Mouse (Mus musculus) midbrain, embryonic 13.5 days (tissue): ENCODE results near the gene Tyrp1. TPM values are rescaled to one million over a fixed set of nuclear protein-coding genes. Genes with fewer than 3 reads are reported as not detected.

ENCODE experiments used
- ATAC-seq: fragments of 200-750 bp; cut with Nextera tagmentation; 2 replicates; pipeline ENCODE4 v1.8.0; 2017; ENCODE audit warnings: mild to moderate bottlenecking, moderate TSS enrichment, moderate library complexity
- H3K27ac ChIP-seq: fragments of 300-500 bp; sonication (generic); 2 replicates; pipeline ENCODE4 v1.5.1; 2015; ENCODE audit warnings: inconsistent platforms, mild to moderate bottlenecking, moderate library complexity
- H3K27me3 ChIP-seq: fragments of 300-500 bp; sonication (generic); 2 replicates; pipeline ENCODE4 v1.6.1; 2015; ENCODE audit warnings: mild to moderate bottlenecking, inconsistent platforms
- H3K36me3 ChIP-seq: fragments of 300-500 bp; sonication (generic); 2 replicates; pipeline ENCODE4 v1.6.1; 2015; ENCODE audit warnings: mild to moderate bottlenecking, inconsistent platforms
- H3K4me1 ChIP-seq: fragments of 300-500 bp; sonication (generic); replicated peaks from 2 replicates; pipeline ENCODE4 v1.6.1; 2015; ENCODE audit warnings: inconsistent platforms
- H3K4me2 ChIP-seq: fragments of 300-500 bp; sonication (generic); replicated peaks from 2 replicates; pipeline ENCODE4 v1.6.1; 2015; ENCODE audit warnings: moderate library complexity, mild to moderate bottlenecking, inconsistent platforms
- H3K4me3 ChIP-seq: fragments of 300-500 bp; sonication (generic); replicated peaks from 2 replicates; pipeline ENCODE4 v1.5.1; 2015; ENCODE audit warnings: mild to moderate bottlenecking, inconsistent platforms
- H3K9ac ChIP-seq: fragments of 300-500 bp; sonication (generic); replicated peaks from 2 replicates; pipeline ENCODE4 v1.6.1; 2015; ENCODE audit warnings: mild to moderate bottlenecking, inconsistent platforms
- H3K9me3 ChIP-seq: fragments of 300-500 bp; sonication (generic); 2 replicates; pipeline ENCODE4 v1.6.1; 2016; ENCODE audit warnings: mild to moderate bottlenecking, inconsistent platforms
- WGBS: fragments of 180-500 bp; shearing (Covaris S2); methylation state at CpG from one replicate; pipeline ENCODE4 v1.1.7; 2015; 5-methylcytosine and 5-hydroxymethylcytosine counted together
- polyA plus RNA-seq: library from polyadenylated mRNA; unstranded; fragments of >200 nt; fragmentation: Nextera tagmentation; extraction: Ambion mirVana; gene quantifications from 2 replicates; pipeline ENCODE4 v1.2.1, GENCODE M21; 2015

The Tyrp1 gene
- polyA plus RNA-seq: 0.20 and 0.28 TPM in 2 replicates

GRCm38 (mm10) chr4:80834050-80834449, at the start of gene Tyrp1:
Gene Tyrp1, plus strand, starts transcription at chr4:80834123.
- Histone ChIP-seq H3K4me2 (no peak within 1 kb of the TSS), H3K9me3 (no peaks in the 10 kb centered on the region), H3K36me3 (no peaks in the 10 kb centered on the region), H3K4me1 (peaks cover 5% of the 10 kb centered on the region), H3K4me3 (no peak within 1 kb of the TSS), H3K9ac (no peak within 1 kb of the TSS), H3K27me3 (no peaks in the 10 kb centered on the region), H3K27ac (0 out of 2 replicates have a peak within 1 kb of the TSS, but pooled peaks have one; percentile 25)
- peak; percentile 62; the same call in 1 of the 2 replicates for ATAC-seq
- WGBS: 12% methylated on average over 3 of the region's 3 CpGs

- Histone ChIP-seq H3K4me1 (no peaks in the 10 kb centered on the region), H3K4me2 (no peak overlapping the region), H3K27me3 (no peaks in the 10 kb centered on the region), H3K27ac (no peak overlapping the region), H3K36me3 (no peaks in the 10 kb centered on the region), H3K9ac (no peak overlapping the region), H3K4me3 (no peak overlapping the region), H3K9me3 (no peaks in the 10 kb centered on the region)
- ATAC-seq: no peak
- WGBS: 55% methylated on average over 1 of the region's 1 CpGs
These were observed 45.6 kb upstream of the Tyrp1 start for GRCm38 (mm10) chr4:80788339-80788738.

- Histone ChIP-seq H3K9me3 (no peaks in the 10 kb centered on the region), H3K4me3 (no peak overlapping the region), H3K27me3 (no peaks in the 10 kb centered on the region), H3K4me2 (no peak overlapping the region), H3K36me3 (no peaks in the 10 kb centered on the region), H3K27ac (no peak overlapping the region), H3K4me1 (no peaks in the 10 kb centered on the region), H3K9ac (no peak overlapping the region)
- no peak for ATAC-seq
These were observed 14.4 kb upstream of the Tyrp1 start for GRCm38 (mm10) chr4:80819511-80819910.

GRCm38 (mm10) chr4:80821945-80822344, 12.0 kb upstream of the Tyrp1 start:
- Histone ChIP-seq H3K27ac (no peak overlapping the region), H3K9ac (no peak overlapping the region), H3K4me2 (no peak overlapping the region), H3K9me3 (no peaks in the 10 kb centered on the region), H3K27me3 (no peaks in the 10 kb centered on the region), H3K36me3 (no peaks in the 10 kb centered on the region), H3K4me3 (no peak overlapping the region), H3K4me1 (no peaks in the 10 kb centered on the region)
- 85% methylated on average over 3 of the region's 3 CpGs for WGBS
- no peak for ATAC-seq

GRCm38 (mm10) chr4:80828232-80828631, 5.7 kb upstream of the Tyrp1 start:
- 55% methylated on average over 2 of the region's 2 CpGs for WGBS
- Histone ChIP-seq H3K4me2 (no peak overlapping the region), H3K4me1 (no peaks in the 10 kb centered on the region), H3K9me3 (no peaks in the 10 kb centered on the region), H3K4me3 (no peak overlapping the region), H3K9ac (no peak overlapping the region), H3K27me3 (no peaks in the 10 kb centered on the region), H3K36me3 (no peaks in the 10 kb centered on the region), H3K27ac (no peak overlapping the region)
- ATAC-seq: no peak

- Histone ChIP-seq H3K4me2 (no peak overlapping the region), H3K36me3 (no peaks in the 10 kb centered on the region), H3K4me1 (no peaks in the 10 kb centered on the region), H3K27me3 (no peaks in the 10 kb centered on the region), H3K9me3 (no peaks in the 10 kb centered on the region), H3K9ac (no peak overlapping the region), H3K27ac (no peak overlapping the region), H3K4me3 (no peak overlapping the region)
- WGBS: 86% methylated on average over 4 of the region's 4 CpGs
- ATAC-seq: no peak
These were observed 5.4 kb downstream of the Tyrp1 start for GRCm38 (mm10) chr4:80839317-80839716.

- no peak overlapping the region for H3K4me2 ChIP-seq
- WGBS: 100% methylated on average over 1 of the region's 1 CpGs
These were observed 8.1 kb downstream of the Tyrp1 start for GRCm38 (mm10) chr4:80841980-80842379.

GRCm38 (mm10) chr4:80843752-80844151, 9.8 kb downstream of the Tyrp1 start:
- Histone ChIP-seq H3K4me1 (no peaks in the 10 kb centered on the region), H3K36me3 (no peaks in the 10 kb centered on the region), H3K9ac (no peak overlapping the region), H3K9me3 (no peaks in the 10 kb centered on the region), H3K4me3 (no peak overlapping the region), H3K27me3 (no peaks in the 10 kb centered on the region), H3K27ac (no peak overlapping the region), H3K4me2 (no peak overlapping the region)
- ATAC-seq: no peak

More at GRCm38 (mm10) chr4:80841980-80842379, 8.1 kb downstream of the Tyrp1 start:
- H3K9ac ChIP-seq: no peak overlapping the region
- no peaks in the 10 kb centered on the region for H3K4me1 ChIP-seq
- H3K9me3 ChIP-seq: no peaks in the 10 kb centered on the region
- no peaks in the 10 kb centered on the region for H3K27me3 ChIP-seq
- H3K36me3 ChIP-seq: no peaks in the 10 kb centered on the region
- no peak for ATAC-seq
- no peak overlapping the region for H3K4me3 ChIP-seq
- H3K27ac ChIP-seq: no peak overlapping the region

- H3K27ac ChIP-seq: no peak overlapping the region
- WGBS: 77% methylated on average over 3 of the region's 3 CpGs
These were observed 12.1 kb downstream of the Tyrp1 start for GRCm38 (mm10) chr4:80846052-80846451.

GRCm38 (mm10) chr4:80852590-80853425, 18.9 kb downstream of the Tyrp1 start:
- Histone ChIP-seq H3K27me3 (no peaks in the 10 kb centered on the region), H3K4me3 (no peak overlapping the region), H3K4me1 (0 out of 2 replicates have a peak, but pooled peaks cover 2% of the 10 kb centered on the region), H3K4me2 (no peak overlapping the region), H3K9me3 (no peaks in the 10 kb centered on the region), H3K36me3 (no peaks in the 10 kb centered on the region), H3K9ac (no peak overlapping the region), H3K27ac (no peak overlapping the region)
- WGBS: 70% methylated on average over 7 of the region's 7 CpGs
- ATAC-seq: peak; percentile 73

More at GRCm38 (mm10) chr4:80846052-80846451, 12.1 kb downstream of the Tyrp1 start:
- Histone ChIP-seq H3K27me3 (no peaks in the 10 kb centered on the region), H3K9me3 (no peaks in the 10 kb centered on the region), H3K36me3 (no peaks in the 10 kb centered on the region), H3K9ac (no peak overlapping the region), H3K4me3 (no peak overlapping the region), H3K4me1 (no peaks in the 10 kb centered on the region), H3K4me2 (no peak overlapping the region)
- no peak for ATAC-seq

- Histone ChIP-seq H3K9me3 (no peaks in the 10 kb centered on the region), H3K27me3 (no peaks in the 10 kb centered on the region), H3K9ac (no peak overlapping the region), H3K36me3 (no peaks in the 10 kb centered on the region), H3K4me1 (0 out of 2 replicates have a peak, but pooled peaks cover 2% of the 10 kb centered on the region), H3K27ac (no peak overlapping the region), H3K4me3 (no peak overlapping the region), H3K4me2 (no peak overlapping the region)
- 0 out of 2 replicates have a peak, but pooled peaks have one; percentile 48 for ATAC-seq
- 82% methylated on average over 9 of the region's 9 CpGs for WGBS
These were observed 21.6 kb downstream of the Tyrp1 start for GRCm38 (mm10) chr4:80855495-80855894.

- H3K4me3 ChIP-seq: no peak overlapping the region
- no peak overlapping the region for H3K4me2 ChIP-seq
- H3K27me3 ChIP-seq: no peaks in the 10 kb centered on the region
- WGBS: 79% methylated on average over 9 of the region's 9 CpGs
- no peaks in the 10 kb centered on the region for H3K9me3 ChIP-seq
- H3K36me3 ChIP-seq: no peaks in the 10 kb centered on the region
- H3K9ac ChIP-seq: no peak overlapping the region
- ATAC-seq: no peak
- no peak overlapping the region for H3K27ac ChIP-seq
- H3K4me1 ChIP-seq: peaks cover 7% of the 10 kb centered on the region
These were observed 29.0 kb downstream of the Tyrp1 start for GRCm38 (mm10) chr4:80862962-80863361.
